Mouse (Mus musculus) urinary bladder, postnatal 14 days (tissue): ENCODE data around the gene Parp9.
"Not testable (repeated sequence)": the region's sequence is repeated elsewhere in the genome, so short reads cannot be mapped to it uniquely, and the experiment has no call there.

Experiments
- DNase-seq: peaks from one replicate; pipeline ENCODE4 v3.0.0; 2021; ENCODE audit warnings: low spot score

Gene Parp9

DNA sequence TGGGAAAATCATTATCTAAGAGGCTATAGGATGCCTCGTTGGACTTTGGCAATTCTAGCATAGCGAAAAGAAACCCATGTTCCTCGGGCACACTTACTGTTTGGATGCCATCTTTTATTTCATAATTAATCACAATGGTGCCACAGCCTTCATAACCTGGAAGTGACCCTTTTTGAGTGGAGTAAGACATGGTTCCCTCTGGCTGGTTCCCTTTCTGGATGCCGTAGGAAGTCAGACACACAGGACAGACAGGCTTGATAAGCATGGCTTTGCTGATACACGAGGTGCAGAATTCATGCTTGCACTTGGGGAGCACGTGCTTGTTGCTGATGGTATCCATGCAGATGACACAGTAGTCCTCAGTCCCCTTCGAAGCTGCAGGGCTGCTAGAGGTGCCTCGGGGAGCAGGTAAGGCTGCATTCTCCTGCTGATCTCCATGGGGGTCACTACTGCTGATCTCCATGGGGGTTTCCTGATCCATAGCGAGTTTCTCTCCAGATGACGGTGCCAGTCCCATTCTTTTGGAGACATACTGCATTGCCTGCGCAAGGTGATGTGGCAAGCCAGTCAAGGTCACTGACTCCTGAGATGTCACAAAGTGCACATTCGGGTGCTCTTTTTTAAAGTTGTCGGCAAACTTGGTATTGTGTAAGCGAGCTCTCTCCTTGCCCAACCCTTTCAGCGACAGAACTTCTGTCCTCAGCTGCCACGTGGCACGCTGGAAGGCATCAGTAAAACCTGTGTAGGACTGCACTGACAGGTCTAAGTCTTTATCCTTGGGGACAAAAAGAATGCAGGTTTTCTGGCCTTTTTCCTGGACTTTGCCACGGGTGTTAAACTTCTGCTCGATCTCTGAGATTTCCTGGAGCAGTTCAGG lies 5.9 kb upstream of the Parp9 start:
- DNase-seq = no peak

DNA sequence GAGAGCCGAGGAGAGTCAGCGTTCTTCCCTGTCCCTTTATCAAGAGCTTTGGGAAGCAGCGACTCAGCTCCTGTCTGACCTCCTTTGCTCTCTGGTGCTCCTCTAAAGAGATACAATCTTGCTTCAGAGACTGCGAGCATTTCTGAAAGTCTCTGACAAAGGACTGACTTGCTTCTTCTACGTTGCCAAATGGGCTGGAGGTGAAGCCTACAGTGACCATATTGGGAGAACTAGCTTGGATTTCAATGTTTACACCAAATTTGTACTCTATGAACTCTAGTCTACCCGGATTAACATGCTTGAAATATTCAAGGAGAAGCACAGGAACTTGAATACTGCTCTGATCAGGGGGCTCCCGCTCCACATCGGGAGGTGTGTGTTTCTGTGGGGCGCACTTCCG lies 5.1 kb upstream of the Parp9 start:
- no peak for DNase-seq

DNA sequence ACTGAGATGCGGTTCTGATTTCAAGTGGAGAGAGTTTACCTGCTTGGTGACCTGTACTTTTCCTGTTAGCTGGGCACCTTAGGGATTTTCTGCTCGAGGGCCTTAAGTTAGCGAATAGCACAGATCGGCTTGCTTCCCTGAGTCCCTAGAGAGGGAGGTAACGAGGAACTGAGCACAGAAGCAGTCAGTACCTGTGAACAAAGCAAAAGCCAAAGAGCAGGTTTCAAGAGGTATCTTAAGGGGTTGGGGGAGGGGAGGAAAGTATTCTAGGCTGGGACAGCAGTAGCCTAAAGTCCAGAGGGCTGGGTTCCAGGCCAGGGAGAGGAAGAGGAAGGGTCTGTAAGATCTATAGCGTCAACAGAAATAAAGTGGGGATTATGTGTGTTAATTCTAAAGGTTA lies 991 bp downstream of the Parp9 start:
- peak; percentile 11 for DNase-seq

DNA sequence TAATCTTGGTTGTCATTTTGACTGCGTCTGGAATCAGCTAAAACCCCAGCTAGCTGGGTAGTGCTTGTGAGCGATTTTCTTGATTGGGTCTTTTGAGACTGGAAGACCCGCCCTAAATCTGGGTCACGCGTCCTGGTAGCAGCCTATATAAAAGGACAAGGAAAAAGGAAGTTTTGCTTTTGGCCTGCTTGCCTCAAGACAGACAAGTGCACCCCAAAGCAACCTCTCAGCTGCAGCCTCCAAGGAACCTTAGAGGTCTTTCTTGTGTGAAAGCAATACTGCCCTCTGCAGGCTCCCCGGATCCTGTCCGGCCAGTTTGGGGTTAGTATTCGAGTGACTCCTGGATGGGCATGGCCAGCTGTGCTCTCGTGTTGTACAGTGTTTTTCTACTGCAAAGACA lies 1.4 kb downstream of the Parp9 start:
- peak; percentile 89 for DNase-seq

DNA sequence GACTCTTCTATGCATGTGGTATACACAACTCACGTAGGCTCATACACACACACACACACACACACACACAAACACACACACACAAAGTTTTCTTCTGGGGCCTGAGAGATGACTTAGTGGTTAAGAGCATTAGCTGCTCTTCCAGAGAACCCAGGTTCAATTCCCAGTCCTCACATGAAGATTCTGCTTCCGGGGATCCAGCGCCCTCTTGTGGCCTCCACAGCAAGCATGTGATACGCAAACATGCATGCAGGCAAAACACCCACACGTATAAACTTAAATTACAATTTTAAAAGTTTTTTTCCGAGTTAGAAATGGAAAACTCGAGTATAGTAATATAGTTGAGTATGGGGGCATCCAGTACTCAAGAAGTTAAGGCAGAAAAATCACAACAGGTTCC lies 3.1 kb downstream of the Parp9 start:
- DNase-seq = no peak

DNA sequence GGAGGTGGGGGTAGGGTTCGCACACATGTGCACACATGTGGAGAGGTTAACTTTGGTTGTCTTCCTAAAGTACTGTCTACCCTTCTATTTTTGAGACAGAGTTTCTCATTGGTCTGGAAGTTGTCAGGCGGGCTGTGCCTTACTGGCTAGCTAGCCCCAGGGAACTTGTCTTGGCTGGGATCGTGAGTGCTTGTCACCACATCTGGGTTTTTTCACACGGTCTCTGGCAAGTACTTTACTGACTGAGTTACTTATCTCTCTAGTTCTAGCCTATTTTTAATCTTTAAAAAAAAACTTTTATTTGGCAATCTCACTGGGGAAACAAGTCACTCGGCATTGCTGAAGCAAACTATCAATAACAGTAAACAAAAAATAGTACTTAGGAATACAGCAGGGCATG lies 11.0 kb downstream of the Parp9 start:
- DNase-seq = no peak

DNA sequence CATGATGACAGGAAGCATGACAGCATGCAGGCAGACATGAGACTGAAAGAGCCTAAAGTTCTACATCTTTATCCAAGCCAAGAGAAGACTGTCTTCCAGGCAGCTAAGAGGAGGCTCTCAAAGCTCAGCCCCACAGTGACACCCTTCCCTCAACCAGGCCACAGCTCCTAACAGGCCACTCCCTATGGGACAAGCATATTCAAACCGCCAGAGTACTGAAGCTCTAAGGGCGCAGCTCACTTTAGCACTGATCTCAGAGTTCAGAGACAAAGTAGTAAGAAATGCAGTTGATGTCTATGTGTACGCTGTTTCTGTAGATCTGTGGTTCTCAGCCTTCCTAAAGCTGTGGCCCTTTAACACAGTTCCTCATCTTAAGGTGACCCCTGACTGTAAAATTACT lies 12.9 kb downstream of the Parp9 start:
- no peak for DNase-seq

DNA sequence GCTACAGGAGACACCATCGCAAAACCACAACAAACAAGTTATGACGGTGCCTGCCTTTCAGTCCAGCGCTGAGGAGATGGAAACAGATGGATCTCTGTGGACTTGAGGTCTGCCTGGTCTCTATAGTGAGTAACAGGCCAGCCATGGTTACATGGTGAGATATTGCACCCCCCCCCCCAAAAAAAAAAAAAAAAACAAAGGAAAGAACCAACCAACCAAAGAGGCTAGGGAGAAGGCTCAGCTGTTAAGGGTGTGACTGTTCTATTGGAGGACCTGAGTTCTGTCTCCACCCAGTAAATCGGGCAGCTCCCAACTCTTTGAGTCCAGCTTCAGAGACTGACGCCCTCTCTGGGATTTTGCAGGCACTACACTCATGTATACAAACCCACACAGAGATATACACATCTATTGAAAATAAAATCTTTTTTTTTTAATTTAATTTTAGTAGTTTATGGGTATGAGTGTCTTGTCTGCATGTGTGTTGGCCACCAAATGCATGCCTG lies 14.4 kb downstream of the Parp9 start:
- DNase-seq = no peak

DNA sequence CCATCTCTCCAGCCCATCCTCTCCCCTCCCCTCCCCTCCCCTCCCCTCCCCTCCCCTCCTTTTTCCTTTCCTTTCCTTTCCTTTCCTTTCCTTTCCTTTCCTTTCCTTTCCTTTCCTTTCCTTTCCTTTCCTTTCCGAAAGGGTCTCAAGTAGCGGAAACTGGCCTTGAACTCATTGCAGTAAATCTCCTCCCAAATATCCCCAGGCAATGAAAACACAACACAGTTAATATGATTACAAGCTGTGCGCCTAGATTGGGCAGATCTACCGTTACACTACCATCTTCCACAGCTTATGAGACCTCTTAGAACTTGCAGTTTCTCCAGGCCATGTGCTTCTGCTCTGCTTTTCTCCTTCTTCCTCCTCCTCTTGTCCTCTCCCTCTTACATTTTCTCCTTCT lies 27.7 kb downstream of the Parp9 start:
- DNase-seq = not testable (repeated sequence)

DNA sequence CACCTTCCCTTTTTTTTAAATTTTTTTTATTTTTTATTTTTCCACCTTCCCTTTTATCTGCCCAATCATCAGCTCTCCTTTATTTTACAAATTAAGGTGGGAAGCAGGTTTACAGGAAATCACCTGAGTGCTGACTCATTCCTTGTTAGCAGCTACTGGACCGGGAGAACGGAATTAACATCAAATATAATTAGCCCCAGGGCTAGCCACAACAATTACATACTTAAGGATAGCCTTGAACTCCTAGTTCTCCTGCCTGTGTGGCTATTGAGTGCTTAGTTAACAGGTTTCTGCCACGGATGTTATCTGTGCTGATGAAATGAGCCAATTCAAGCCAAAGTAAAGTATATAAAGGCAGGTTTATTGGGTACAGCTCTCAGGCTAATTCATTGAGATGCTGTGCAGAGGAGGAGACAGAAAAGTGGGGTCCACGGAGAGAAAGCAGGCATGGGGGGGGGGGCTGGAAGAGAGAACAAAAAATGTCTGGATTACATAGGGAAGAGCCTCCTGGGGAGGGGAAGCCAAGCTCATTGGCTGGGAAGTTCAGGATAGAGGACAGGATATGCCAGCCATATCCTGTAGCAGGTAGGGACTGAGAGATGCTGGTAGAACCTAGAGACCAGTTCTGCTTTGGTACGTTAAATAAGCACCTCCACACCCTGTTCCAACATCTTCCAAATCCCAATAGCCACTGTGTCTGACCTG lies 28.3 kb downstream of the Parp9 start:
- no peak for DNase-seq

DNA sequence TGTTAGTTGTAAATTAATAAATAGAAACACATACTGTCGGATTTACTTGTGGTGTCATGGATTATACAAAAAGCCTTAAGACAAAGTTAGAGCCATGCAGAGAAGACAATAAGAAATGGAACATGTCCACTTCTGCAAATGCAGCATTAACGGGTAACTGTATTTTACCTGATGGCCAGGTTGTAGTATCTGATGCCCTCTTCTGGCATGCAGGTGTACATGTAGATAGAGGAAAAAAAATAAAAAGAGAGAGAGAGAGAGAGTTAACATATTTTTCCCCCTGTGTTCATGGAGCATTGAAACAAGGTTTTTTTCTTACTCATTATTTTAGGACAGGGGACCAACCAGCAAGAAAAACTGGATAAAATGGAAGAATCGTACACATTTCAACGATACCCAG lies 29.0 kb downstream of the Parp9 start:
- no peak for DNase-seq

DNA sequence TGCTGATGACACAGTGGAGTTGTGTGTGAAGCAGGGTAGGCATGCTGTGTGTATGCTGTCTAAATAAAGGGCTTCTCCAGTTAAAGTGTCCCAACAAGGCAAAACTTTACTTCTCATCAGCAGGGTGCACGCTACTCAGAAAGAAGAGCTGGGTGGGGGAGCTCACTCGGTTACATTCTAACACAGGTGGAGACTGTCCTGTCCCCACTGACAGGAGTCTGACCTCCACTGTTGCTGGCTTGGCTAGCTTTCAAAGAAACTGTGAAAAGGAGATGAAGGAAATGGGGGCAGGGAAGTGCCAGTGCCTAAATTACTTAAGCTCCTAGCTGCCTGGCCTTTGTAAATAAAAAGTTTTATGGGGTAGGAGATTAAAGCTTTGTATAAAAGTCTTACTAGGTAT lies 29.9 kb downstream of the Parp9 start:
- no peak for DNase-seq

DNA sequence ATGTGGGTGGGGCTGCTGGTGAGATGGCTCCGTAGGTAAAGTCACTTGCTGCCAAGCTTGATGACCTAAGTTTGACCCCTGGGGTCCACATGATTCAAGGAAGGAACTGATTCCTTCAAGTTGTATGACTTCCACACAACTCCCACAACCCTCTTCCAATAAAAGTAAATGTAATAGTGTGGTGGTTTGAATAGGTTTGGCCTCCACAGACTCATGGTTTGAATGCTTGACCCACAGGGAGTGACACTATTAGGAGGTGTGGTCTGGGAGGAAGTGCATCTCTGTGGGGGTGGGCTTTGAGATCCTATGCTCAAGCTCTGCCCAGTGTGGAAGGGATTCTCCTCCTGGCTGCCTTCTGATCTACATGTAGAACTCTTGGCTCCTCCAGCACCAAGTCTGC lies 35.8 kb downstream of the Parp9 start:
- no peak for DNase-seq

DNA sequence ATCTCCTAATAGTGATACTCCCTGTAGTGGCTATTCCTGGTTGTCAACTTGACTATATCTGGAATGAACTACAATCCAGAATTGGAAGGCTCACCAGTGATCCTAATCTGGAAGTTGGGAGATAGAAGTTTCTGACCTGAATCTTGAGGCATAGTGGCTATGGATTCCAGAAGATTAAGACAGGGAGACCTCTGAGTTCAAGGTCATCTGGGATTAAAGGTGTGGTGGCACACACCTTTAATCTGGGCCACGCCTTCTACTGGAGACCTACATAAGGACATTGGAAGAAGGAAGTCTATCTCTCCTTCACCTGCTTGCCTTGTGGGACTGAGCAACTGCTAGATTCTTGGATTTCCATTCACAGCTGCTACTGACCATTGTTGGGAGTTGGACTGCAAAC lies 40.2 kb downstream of the Parp9 start, which contains the start of gene Kpna1:
Gene Kpna1 (plus strand): TSS at position 301 of the 400 bp plus-strand sequence.
- DNase-seq = not testable (repeated sequence)

DNA sequence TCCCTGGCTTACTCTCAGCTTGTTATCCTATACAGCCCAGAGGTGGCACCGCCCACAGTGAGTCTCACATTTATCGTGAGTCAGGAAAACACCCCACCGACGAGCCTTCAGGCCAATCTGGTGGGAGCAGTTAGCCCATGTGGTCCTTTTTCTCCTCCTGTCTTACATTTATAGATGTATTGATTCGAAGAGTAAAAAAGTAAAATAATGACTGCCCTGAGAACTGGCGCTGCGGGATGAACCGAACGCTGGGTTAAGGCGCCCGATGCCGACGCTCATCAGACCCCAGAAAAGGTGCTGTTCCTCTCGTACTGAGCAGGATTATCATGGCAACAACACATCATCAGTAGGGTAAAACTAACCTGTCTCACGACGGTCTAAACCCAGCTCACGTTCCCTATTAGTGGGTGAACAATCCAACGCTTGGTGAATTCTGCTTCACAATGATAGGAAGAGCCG lies 43.1 kb downstream of the Parp9 start:
- peak; percentile 100 for DNase-seq

DNA sequence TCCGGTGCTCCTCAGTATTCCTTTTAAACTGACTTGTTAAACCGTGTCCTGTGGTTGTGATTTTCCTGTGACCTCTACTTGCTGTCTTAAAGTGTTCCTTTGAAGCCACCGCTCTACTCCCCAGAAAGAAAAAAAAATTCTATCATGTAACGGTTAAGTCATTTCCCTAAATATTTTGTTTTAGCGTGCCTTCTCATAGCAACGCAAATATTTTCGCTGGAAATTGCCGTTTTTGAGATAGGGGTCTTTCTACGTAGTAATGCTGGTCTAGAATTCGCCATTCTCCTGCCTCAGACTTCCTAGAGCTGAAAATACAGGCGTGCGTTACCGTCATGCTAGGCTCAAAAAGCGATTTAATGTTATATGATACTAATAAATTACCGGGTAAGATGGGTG lies 44.2 kb downstream of the Parp9 start:
- no peak for DNase-seq

DNA sequence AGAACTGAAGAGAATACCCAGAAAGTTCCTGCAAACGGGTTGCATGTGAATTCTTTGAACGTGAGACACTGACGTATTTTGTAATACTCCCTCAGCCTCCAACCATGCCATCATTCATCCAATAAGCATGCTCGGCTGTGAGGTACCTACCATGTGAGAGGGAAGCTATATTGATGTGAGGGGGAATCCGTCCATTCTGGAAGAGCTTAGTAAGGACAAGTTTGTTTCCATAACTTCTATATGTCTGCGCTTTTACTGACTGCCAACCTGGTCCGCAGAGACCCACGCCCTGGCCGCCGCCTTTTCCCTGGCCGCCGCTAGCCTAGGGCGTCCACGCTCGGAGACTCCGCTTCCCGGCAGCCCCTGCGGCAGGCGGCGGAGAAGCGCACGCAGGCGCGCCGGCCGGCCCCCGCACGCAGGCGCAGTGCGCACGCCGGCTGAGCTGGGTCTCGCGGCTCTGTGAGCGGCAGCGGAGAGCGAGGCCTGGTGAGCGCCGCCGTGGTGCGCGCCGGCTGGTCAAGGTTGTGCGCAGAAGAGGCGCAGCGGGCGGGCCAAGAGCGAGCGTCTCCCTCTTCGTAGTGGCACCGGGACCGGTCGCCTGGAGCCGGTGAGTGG lies 44.7 kb downstream of the Parp9 start:
- DNase-seq = peak; percentile 89

DNA sequence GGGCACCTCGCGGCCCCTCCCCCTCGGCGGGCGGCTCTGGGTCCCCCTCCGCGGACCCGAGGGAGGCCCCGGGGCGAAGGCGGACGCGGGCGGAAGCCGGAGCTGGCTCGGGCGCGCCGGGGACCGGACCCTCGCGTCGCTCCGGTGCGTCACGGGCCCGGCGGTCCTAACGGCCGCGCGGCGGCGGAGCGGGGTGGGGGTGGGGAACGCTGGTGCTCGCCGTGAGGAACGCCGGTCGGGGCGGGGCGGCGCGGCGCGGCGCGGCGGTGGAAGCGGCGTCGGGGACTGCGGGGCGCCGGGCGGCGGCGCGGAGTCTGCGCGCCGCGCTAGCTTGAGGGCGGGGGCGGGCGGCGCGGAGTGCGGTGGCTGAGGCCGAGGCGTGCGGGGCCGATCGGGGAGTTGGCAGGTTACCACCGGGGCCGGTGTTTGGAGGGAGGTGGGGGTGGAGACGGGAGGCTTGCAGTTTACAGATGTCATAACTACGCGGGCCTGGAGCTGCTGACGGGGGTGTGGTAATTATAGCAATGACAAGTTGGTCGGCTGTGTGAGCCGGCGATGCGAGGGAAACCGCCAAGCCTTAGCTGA lies 45.3 kb downstream of the Parp9 start:
- peak; percentile 64 for DNase-seq

DNA sequence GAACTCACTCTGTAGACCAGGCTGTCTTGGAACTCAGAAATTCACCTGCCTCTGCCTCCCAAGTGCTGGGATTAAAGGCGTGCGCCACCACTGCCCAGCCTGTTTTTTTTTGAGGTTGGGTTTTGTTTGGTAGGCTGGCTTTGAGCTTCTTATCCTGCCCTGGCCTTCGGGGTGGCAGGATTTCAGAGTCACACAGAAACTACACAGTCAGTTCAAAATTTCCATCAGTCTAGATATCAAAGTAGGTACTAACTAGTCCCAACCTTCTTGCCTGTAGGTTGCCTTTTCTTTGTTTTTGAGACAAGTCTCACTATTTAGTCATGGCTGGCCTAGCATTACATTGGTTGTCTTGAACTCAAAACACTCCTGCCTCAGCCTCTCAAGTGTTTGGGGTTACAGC lies 46.2 kb downstream of the Parp9 start:
- no peak for DNase-seq

DNA sequence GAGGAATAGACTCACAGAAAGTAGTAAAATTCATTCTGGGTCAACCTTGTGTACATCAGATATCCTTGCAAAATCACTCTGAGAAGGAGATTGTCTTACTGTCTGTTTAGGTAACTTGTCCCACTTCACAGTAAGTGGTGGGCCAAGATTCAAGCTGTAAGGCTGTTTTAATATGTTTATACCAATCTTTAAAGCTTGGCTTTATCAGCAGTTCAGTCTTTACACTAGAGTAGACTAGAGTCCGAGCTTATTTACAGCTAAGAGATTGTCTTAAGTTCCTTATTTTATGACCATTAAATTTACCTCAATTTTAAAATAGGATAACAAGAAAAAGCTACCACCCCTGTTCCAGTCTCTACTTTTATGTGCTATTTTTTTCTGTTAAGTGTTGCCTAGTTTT lies 49.7 kb downstream of the Parp9 start:
- DNase-seq = no peak

DNA sequence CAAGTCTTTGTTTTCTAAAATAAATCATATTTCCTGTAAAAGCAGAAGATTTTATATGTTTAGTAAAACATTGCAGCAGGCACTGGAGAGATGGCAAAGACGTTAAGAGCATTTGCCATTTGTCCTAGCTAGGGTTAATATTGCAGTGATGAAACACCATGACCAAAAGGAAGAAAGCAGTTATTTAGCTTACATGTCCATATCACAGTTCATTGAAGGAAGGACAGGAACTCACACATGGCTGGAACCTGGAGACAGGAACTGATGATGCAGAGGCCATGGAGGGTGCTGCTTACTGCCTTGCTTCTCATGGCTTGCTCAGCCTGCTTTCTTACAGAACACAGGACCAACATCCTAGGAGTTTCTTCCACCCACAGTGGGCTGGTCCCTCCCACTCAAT lies 54.1 kb downstream of the Parp9 start:
- DNase-seq = no peak

DNA sequence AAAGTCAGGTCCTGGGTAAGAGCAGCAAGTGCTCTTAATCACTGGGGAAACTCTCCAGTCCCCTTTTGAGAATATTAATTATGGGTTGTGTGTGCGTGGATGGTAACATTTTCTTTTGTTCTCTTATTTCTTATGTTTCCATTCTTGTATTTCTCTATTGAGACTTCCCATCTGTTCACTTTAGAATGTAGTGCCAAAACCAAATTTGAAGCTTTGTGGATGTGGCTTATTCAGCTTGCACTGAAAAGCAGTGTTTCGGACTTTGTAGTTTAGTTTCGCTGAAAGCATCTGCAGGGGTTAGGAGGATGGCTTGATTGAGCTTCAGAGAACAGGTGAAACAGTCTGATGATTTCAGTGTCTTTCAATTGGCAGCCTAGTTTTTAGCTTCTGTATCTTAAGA lies 55.0 kb downstream of the Parp9 start:
- DNase-seq = no peak
